Mouse (Mus musculus) liver, adult 2 months (tissue): ENCODE results near the gene Syce2. TPM values are rescaled to one million over a fixed set of nuclear protein-coding genes. Genes with fewer than 3 reads are reported as not detected.

Experiments used
- DNase-seq: peaks from one replicate; pipeline ENCODE4 v3.0.0-alpha.2; 2011; ENCODE audit warnings: low read depth, low spot score; ENCODE audit errors: extremely low read depth
- H3K27ac ChIP-seq: fragments of 200-500 bp; replicated peaks from 2 replicates; pipeline ENCODE4 v1.5.1; 2012; ENCODE audit warnings: low read depth, mild to moderate bottlenecking, control low read depth, inconsistent platforms, low read length; ENCODE audit not compliant: insufficient read depth
- H3K27me3 ChIP-seq: fragments of 200-500 bp; 2 replicates; pipeline ENCODE4 v1.6.1; 2012; ENCODE audit warnings: mild to moderate bottlenecking, moderate library complexity, low read length, inconsistent platforms; ENCODE audit not compliant: control insufficient read depth, insufficient read depth
- H3K36me3 ChIP-seq: fragments of 200-500 bp; 2 replicates; pipeline ENCODE4 v1.6.1; 2012; ENCODE audit warnings: low read length, inconsistent platforms; ENCODE audit not compliant: control insufficient read depth, insufficient read depth
- H3K4me1 ChIP-seq: fragments of 200-500 bp; 2 replicates; pipeline ENCODE4 v1.6.1; 2011; ENCODE audit warnings: low read length; ENCODE audit not compliant: control insufficient read depth, insufficient read depth
- H3K4me3 ChIP-seq: fragments of 200-500 bp; 2 replicates; pipeline ENCODE4 v1.5.1; 2011; ENCODE audit warnings: low read depth, mild to moderate bottlenecking, control low read depth, low read length, moderate library complexity; ENCODE audit not compliant: insufficient read depth
- H3K79me2 ChIP-seq: fragments of 200-500 bp; 2 replicates; pipeline ENCODE4 v1.6.1; 2012; ENCODE audit warnings: inconsistent platforms, mild to moderate bottlenecking, low read length, moderate library complexity; ENCODE audit not compliant: control insufficient read depth, insufficient read depth
- H3K9ac ChIP-seq: fragments of 200-500 bp; 2 replicates; pipeline ENCODE4 v1.6.1; 2012; ENCODE audit warnings: low read depth, mild to moderate bottlenecking, control low read depth, inconsistent platforms, low read length
- CTCF ChIP-seq: fragments of 200-500 bp; IDR thresholded peaks from 2 replicates; pipeline ENCODE4 v1.5.1; 2011; ENCODE audit warnings: low read depth, low read length, control low read depth
- POLR2A ChIP-seq: fragments of 200-500 bp; IDR thresholded peaks from 2 replicates; pipeline ENCODE4 v1.6.1; 2011; ENCODE audit warnings: low read length, control low read depth; ENCODE audit not compliant: insufficient read depth; ENCODE audit errors: extremely low read depth
- WGBS: fragments of 180-500 bp; shearing (Covaris S2); methylation state at CpG from one replicate; pipeline ENCODE4 v1.1.7; 2018; 5-methylcytosine and 5-hydroxymethylcytosine counted together
- polyA plus RNA-seq: library from polyadenylated mRNA; depleted of rRNA; stranded (reverse); fragments of >200 nt; gene quantifications from 2 replicates; pipeline ENCODE4 v1.2.3, GENCODE M21; 2012
- total RNA-seq: library from RNA; depleted of rRNA; stranded (reverse); fragments of >200 nt; gene quantifications from 2 replicates; pipeline ENCODE4 v1.2.3, GENCODE M21; 2014

Syce2 gene
- total and polyA plus RNA-seq, 2 experiments, result 0.92 to 1.1 TPM

DNA sequence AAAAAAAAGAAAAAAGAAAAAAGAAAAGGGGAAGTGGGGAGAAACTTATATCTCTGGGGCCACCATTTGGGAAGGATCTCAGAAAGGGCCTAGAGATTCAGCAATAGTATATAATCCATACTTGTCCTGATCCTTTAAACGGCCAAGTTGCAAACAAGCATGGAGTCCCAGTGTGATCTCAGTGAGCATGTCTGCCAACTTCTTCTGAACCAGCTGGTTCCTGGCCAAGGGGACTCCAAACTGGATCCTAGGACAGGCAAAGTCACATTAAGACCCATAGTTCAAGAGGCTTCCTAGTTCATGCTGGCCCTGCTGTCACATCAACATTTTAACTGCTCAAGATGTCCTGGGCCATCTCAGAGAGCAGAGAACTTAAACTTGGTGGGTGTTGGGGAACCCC is 17.2 kb downstream of the Syce2 start:
- Histone ChIP-seq H3K27ac (no peak overlapping the region), H3K9ac (no peak overlapping the region)

DNA sequence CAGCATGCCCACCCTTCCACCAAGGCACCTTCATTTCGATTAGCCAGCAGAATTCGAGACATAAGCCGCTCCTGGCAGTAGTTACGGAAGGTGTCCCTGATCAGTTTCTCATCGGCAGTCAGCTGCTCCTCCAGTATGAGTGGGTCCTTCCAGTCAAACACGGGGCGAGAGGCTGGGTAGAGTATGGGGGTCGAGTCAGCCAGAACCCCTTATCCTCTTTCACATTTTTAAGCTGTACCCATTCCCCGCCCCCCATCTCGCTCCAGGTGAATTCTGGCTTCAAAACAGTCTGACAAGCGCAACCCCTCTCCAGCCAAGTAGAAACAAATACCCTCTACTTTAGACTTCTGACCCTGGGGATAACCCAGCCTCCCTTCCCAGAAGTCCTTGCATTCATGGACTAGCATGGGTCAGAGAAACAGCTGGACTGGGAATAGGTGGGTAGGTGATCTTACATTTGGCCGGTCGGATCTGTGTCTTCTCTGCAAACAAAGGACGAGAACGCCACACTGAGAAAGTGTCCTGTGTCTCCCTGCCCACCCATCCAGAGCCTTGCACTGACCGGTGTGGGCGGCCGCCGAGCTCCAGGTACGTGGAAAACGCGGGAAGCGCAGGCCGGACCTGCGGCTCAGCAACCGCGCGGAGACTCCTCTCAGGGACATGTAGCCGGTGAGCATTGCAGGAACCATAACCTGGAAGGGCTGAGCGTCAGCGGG is 21.2 kb downstream of the Syce2 start:
- WGBS, result 4% methylated on average over 31 of the region's 31 CpGs
- H3K36me3 ChIP-seq, result peaks cover 29% of the 10 kb centered on the region
- peak overlapping the region; percentile 94 for H3K27ac ChIP-seq

More for the DNA sequence above, 17.2 kb downstream of the Syce2 start:
- H3K27me3 ChIP-seq, result no peaks in the 10 kb centered on the region
- H3K36me3 ChIP-seq, result peaks cover 53% of the 10 kb centered on the region
- TF ChIP-seq CTCF, result no peak
- no peak for TF ChIP-seq POLR2A
- H3K4me3 ChIP-seq, result no peak overlapping the region
- peaks cover 9% of the 10 kb centered on the region; the same call in 1 of the 2 replicates for H3K4me1 ChIP-seq
- peaks cover 3% of the 10 kb centered on the region; the same call in 1 of the 2 replicates for H3K79me2 ChIP-seq
- WGBS, result 28% methylated on average over 1 of the region's 1 CpGs
- peak; percentile 53 for DNase-seq

DNA sequence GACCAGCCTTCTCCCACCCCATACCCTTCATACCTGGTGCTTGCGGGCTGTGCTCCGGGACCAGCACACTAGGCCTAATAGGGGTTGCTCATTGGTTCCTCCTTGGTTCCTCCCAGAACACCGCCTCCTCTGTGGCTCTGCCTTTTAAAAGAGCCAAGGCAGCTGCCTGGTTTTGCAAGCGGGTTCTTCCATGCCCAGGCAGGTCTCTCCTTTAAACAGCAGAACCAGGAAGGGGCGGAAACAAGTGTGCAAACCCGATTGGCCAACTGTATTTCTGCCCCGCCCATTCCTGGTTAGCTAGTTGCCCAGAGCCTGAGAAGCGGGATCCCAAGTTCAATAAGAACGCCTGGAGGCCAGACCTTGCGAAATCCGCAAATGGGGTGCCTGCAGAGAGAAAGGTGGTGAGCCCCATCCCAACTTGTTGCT is 21.8 kb downstream of the Syce2 start, which contains the start of gene Gcdh:
Gcdh (minus strand) TSS at position 213 of the 426 bp plus-strand sequence.
- peak; percentile 99 for DNase-seq
- peaks cover 23% of the 10 kb centered on the region for H3K36me3 ChIP-seq
- TF ChIP-seq POLR2A, result peak; percentile 96
- TF ChIP-seq CTCF, result no peak
- peak within 1 kb of the TSS; percentile 91 for H3K9ac ChIP-seq
- peak within 1 kb of the TSS; percentile 94 for H3K27ac ChIP-seq
- WGBS, result 0% methylated on average over 11 of the region's 11 CpGs
- H3K79me2 ChIP-seq, result peaks cover 3% of the 10 kb centered on the region; the same call in 1 of the 2 replicates
- H3K4me1 ChIP-seq, result peaks cover 9% of the 10 kb centered on the region; the same call in 1 of the 2 replicates
- H3K27me3 ChIP-seq, result no peaks in the 10 kb centered on the region
- peak within 1 kb of the TSS; percentile 88 for H3K4me3 ChIP-seq

More for the DNA sequence above, 21.2 kb downstream of the Syce2 start:
- Histone ChIP-seq H3K79me2 (peaks cover 3% of the 10 kb centered on the region; the same call in 1 of the 2 replicates), H3K4me3 (peak overlapping the region; percentile 88), H3K27me3 (no peaks in the 10 kb centered on the region), H3K9ac (peak overlapping the region; percentile 91), H3K4me1 (peaks cover 9% of the 10 kb centered on the region; the same call in 1 of the 2 replicates)
- TF ChIP-seq POLR2A (no peak), CTCF (no peak)
- peak; percentile 89 for DNase-seq

DNA sequence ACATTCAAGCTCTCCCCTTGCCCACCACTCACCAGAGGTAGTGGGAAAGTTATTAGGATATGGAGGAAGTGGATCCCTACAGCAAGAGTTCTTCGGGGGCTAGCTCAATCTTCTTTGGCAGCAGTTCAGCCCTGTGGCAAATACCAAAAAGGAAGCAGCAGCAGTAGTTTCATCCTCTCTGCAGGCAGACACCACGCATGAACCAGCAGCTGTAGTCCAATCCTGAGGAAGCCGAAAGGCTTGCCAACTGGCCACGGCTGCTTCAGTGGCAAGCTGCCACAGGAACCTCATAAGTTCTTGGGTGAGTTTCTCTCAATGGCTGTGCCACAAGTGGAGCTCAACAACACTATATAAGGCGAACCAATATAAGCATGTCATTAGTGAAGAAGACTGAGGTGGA is 24.1 kb downstream of the Syce2 start:
- Histone ChIP-seq H3K27me3 (no peaks in the 10 kb centered on the region), H3K4me1 (peaks cover 5% of the 10 kb centered on the region; the same call in 1 of the 2 replicates), H3K27ac (no peak overlapping the region), H3K36me3 (peaks cover 6% of the 10 kb centered on the region), H3K79me2 (peaks cover 3% of the 10 kb centered on the region; the same call in 1 of the 2 replicates), H3K9ac (no peak overlapping the region), H3K4me3 (no peak overlapping the region)
- 47% methylated on average over 5 of the region's 5 CpGs for WGBS
- DNase-seq, result peak; percentile 59
- TF ChIP-seq CTCF (no peak), POLR2A (no peak)

DNA sequence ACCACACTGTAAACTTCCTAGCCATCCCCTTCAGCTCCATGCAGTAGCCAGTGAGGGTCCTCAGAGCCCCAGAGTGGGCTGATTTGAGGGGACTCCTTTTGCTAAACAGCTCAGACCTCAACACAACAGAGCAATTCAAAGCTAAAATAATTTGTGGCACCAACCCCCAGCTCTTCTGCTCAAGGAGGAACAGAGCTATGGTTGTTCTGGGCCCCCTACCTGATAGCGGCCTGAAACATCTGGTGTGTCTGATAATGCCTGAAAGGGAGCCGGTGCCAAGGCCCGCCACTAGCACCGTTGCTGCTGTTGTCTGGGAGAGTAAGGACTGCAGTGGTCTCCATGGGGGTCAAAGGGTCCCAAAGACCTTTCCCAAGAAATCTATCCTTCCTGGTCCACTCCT is 29.2 kb downstream of the Syce2 start:
- no peak for TF ChIP-seq CTCF
- Histone ChIP-seq H3K36me3 (no peaks in the 10 kb centered on the region), H3K27me3 (no peaks in the 10 kb centered on the region), H3K9ac (no peak overlapping the region), H3K79me2 (no peaks in the 10 kb centered on the region), H3K4me1 (peaks cover 3% of the 10 kb centered on the region), H3K27ac (no peak overlapping the region), H3K4me3 (no peak overlapping the region)
- 83% methylated on average over 4 of the region's 4 CpGs for WGBS
- no peak for DNase-seq

DNA sequence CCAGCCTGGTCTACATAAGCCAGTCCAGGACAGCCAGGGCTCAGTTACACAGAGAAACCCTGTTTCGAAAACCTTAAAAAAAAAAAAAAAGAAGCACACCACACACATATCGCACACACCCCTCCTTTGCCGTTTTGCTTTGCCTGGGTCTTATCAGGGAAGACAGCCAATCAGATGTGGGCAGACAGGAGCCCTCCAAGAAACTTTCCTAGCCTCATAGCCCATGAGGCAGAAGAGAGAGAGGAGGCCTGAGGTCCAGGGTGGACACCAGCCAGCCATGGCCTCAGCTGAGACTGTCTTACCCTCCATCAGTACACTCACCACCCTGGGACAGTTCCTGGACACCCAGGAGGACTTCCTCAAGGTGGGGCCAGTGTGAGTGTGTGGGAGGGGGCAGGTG is 29.8 kb downstream of the Syce2 start, which contains the start of gene Klf1:
Klf1 (plus strand) TSS at position 177 of the 400 bp plus-strand sequence.
- Histone ChIP-seq H3K4me1 (peaks cover 3% of the 10 kb centered on the region), H3K27ac (peak within 1 kb of the TSS; percentile 46), H3K36me3 (no peaks in the 10 kb centered on the region), H3K9ac (peak within 1 kb of the TSS; percentile 88), H3K79me2 (no peaks in the 10 kb centered on the region), H3K4me3 (peak within 1 kb of the TSS; percentile 94), H3K27me3 (no peaks in the 10 kb centered on the region)
- TF ChIP-seq POLR2A (no peak), CTCF (no peak)
- DNase-seq, result no peak
- 83% methylated on average over 3 of the region's 3 CpGs for WGBS
